Mouse (Mus musculus) stomach, embryonic 16.5 days (tissue): Measurements from ENCODE around the gene Ephb2. TPM values are rescaled to one million over a fixed set of nuclear protein-coding genes. Genes with fewer than 3 reads are reported as not detected.

Source experiments
- ATAC-seq: fragments of 200-750 bp; cut with Nextera tagmentation; 2 replicates; pipeline ENCODE4 v1.8.0; 2017; ENCODE audit warnings: moderate number of reproducible peaks, moderate TSS enrichment; ENCODE audit not compliant: insufficient read depth, low FRiP score
- H3K27ac ChIP-seq: fragments of 300-500 bp; sonication (generic); 2 replicates; pipeline ENCODE4 v1.5.1; 2014; ENCODE audit warnings: low read length
- H3K27me3 ChIP-seq: fragments of 300-500 bp; sonication (generic); 2 replicates; pipeline ENCODE4 v1.6.1; 2014; ENCODE audit warnings: low read length, control low read depth, mixed read lengths; ENCODE audit not compliant: control insufficient read depth, insufficient read depth
- H3K36me3 ChIP-seq: fragments of 300-500 bp; sonication (generic); 2 replicates; pipeline ENCODE4 v1.6.1; 2014; ENCODE audit warnings: low read length; ENCODE audit not compliant: control insufficient read depth, insufficient read depth
- H3K4me1 ChIP-seq: fragments of 300-500 bp; sonication (generic); 2 replicates; pipeline ENCODE4 v1.6.1; 2014; ENCODE audit warnings: low read length, control low read depth, mixed read lengths; ENCODE audit not compliant: control insufficient read depth, insufficient read depth
- H3K4me2 ChIP-seq: fragments of 300-500 bp; sonication (generic); 2 replicates; pipeline ENCODE4 v1.6.1; 2014; ENCODE audit warnings: low read depth, low read length, mixed read lengths
- H3K4me3 ChIP-seq: fragments of 300-500 bp; sonication (generic); replicated peaks from 2 replicates; pipeline ENCODE4 v1.5.1; 2014; ENCODE audit warnings: mild to moderate bottlenecking, low read length
- H3K9ac ChIP-seq: fragments of 300-500 bp; sonication (generic); 2 replicates; pipeline ENCODE4 v1.6.1; 2014; ENCODE audit warnings: low read length
- H3K9me3 ChIP-seq: fragments of 300-500 bp; sonication (generic); replicated peaks from 2 replicates; pipeline ENCODE4 v1.6.1; 2016; ENCODE audit warnings: low read length, control low read depth; ENCODE audit not compliant: control insufficient read depth
- WGBS: fragments of 180-500 bp; shearing (Covaris S2); extraction: QIAGEN DNeasy Blood & Tissue Kit; methylation state at CpG from one replicate; pipeline ENCODE4 v1.1.7; 2014; 5-methylcytosine and 5-hydroxymethylcytosine counted together
- polyA plus RNA-seq: library from polyadenylated mRNA; unstranded; fragments of >200 nt; fragmentation: Nextera tagmentation; extraction: Ambion mirVana; gene quantifications from 2 replicates; pipeline ENCODE4 v1.2.1, GENCODE M21; 2015

Ephb2 gene
- polyA plus RNA-seq, 1 experiment from 2014 or later = 3.8 TPM

DNA sequence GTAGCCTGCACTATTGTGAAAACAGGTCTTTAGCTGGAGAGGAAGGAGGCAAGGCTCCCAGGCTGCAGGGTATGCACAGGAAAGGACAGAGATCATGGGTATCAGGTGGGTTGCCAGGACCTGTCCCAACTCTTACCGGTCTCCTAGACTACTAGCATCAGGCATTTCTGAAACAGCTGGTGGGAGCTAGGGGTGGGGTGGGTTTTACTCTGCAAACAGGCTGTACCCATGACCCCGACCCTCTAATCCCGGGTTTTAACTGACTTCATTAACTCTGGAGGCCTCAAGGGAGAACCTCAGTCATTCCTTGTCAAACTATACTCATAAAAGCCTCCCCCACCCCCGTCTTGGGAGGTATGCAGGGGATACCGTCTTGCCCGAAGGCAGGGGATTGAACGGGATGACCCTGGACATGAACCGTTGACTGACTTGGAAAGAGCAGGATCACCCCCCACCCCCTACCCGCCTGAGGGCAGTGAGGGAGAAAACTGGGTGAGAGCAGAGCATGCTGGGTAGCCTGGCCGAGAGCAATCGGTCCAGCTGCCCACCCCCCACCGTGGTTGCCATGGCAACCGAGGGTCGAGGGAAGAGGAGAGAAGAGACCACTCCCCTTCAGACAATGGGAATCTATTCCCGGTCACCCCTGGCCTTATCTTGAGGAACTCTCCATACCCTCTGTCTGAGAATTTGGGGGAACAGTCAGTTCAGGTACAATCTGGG, 29.1 kb upstream of the Ephb2 start:
- Histone ChIP-seq H3K9me3 (no peaks in the 10 kb centered on the region), H3K9ac (no peak overlapping the region), H3K27ac (no peak overlapping the region), H3K4me1 (peaks cover 17% of the 10 kb centered on the region), H3K4me2 (no peak overlapping the region), H3K36me3 (no peaks in the 10 kb centered on the region), H3K4me3 (no peak overlapping the region), H3K27me3 (no peaks in the 10 kb centered on the region)
- 10% methylated on average over 15 of the region's 15 CpGs for WGBS
- ATAC-seq = 0 out of 2 replicates have a peak, but pooled peaks have one; percentile 23

DNA sequence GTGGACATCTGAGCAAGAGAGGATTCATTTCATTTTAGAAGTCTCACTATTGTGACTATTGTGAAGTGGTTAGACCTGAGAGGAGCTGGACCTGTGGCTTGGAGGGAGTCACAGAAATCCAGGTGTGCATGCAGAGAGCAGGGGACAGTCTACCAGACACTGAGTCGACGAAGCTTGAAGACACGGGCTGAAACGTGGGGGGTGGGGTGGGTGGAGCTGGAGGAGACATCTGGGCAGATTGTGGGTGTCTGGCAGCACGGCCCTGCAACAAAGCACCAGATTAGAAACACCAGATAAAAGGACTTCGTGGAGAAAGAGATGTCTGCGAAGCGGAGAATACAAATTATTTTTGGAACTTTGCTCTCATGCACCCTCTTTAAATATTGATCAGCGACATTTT, 27.7 kb upstream of the Ephb2 start:
- Histone ChIP-seq H3K4me3 (no peak overlapping the region), H3K36me3 (no peaks in the 10 kb centered on the region), H3K4me1 (peaks cover 17% of the 10 kb centered on the region), H3K4me2 (no peak overlapping the region), H3K9me3 (no peaks in the 10 kb centered on the region), H3K9ac (no peak overlapping the region), H3K27ac (no peak overlapping the region), H3K27me3 (no peaks in the 10 kb centered on the region)
- no peak for ATAC-seq
- WGBS = 55% methylated on average over 9 of the region's 9 CpGs

DNA sequence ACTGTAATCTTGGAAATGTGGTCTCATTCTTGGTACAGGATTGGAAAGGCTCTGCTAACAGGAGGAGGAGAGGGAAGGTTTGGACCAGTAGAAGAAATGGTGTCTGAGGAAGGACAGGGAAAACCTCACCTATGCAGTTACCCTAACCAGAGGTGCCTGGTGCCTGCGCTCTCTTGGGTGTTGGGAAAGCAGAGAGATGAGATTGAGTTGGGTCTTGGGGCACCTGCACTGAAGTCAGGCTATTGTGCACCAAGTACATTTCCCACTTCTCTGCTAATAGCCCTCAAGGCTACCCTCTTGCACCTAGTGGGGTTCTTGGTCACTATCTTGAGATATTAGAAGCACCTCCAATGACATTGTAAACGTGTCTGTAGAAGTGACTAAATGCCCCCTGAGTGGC, 26.6 kb upstream of the Ephb2 start:
- Histone ChIP-seq H3K9me3 (no peaks in the 10 kb centered on the region), H3K9ac (no peak overlapping the region), H3K27ac (no peak overlapping the region; the same call in 1 of the 2 replicates), H3K4me1 (peaks cover 12% of the 10 kb centered on the region), H3K4me2 (no peak overlapping the region), H3K36me3 (no peaks in the 10 kb centered on the region), H3K4me3 (no peak overlapping the region), H3K27me3 (no peaks in the 10 kb centered on the region)
- 60% methylated on average over 2 of the region's 2 CpGs for WGBS
- ATAC-seq = no peak

GRCm38 (mm10) chr4:136861806-136862205, 26.0 kb upstream of the Ephb2 start:
- peak; percentile 44; the same call in 1 of the 2 replicates for ATAC-seq
- WGBS = 8% methylated on average over 17 of the region's 17 CpGs
- peak overlapping the region; percentile 20; the same call in 1 of the 2 replicates for H3K4me2 ChIP-seq

GRCm38 (mm10) chr4:136860022-136860421, 24.2 kb upstream of the Ephb2 start:
- H3K9me3 ChIP-seq = no peaks in the 10 kb centered on the region
- no peaks in the 10 kb centered on the region for H3K36me3 ChIP-seq
- ATAC-seq = no peak
- H3K4me2 ChIP-seq = no peak overlapping the region
- no peaks in the 10 kb centered on the region for H3K27me3 ChIP-seq
- H3K27ac ChIP-seq = no peak overlapping the region
- H3K4me1 ChIP-seq = peaks cover 12% of the 10 kb centered on the region
- H3K9ac ChIP-seq = no peak overlapping the region
- no peak overlapping the region for H3K4me3 ChIP-seq
- WGBS = 83% methylated on average over 7 of the region's 7 CpGs

More at GRCm38 (mm10) chr4:136861806-136862205, 26.0 kb upstream of the Ephb2 start:
- H3K36me3 ChIP-seq = no peaks in the 10 kb centered on the region
- H3K27ac ChIP-seq = peak overlapping the region; percentile 13; the same call in 1 of the 2 replicates
- H3K4me1 ChIP-seq = peaks cover 12% of the 10 kb centered on the region
- no peaks in the 10 kb centered on the region for H3K27me3 ChIP-seq
- no peak overlapping the region for H3K4me3 ChIP-seq
- H3K9me3 ChIP-seq = no peaks in the 10 kb centered on the region
- peak overlapping the region; percentile 32 for H3K9ac ChIP-seq

- Histone ChIP-seq H3K4me3 (no peak overlapping the region), H3K9ac (no peak overlapping the region), H3K9me3 (no peaks in the 10 kb centered on the region), H3K36me3 (no peaks in the 10 kb centered on the region), H3K4me2 (no peak overlapping the region), H3K27me3 (no peaks in the 10 kb centered on the region), H3K4me1 (no peaks in the 10 kb centered on the region), H3K27ac (no peak overlapping the region)
- no peak for ATAC-seq
- 35% methylated on average over 6 of the region's 6 CpGs for WGBS
Observed at GRCm38 (mm10) chr4:136855081-136855480, 19.3 kb upstream of the Ephb2 start.

GRCm38 (mm10) chr4:136852989-136853388, 17.2 kb upstream of the Ephb2 start:
- no peaks in the 10 kb centered on the region for H3K9me3 ChIP-seq
- H3K4me2 ChIP-seq = no peak overlapping the region
- 70% methylated on average over 12 of the region's 12 CpGs for WGBS
- no peak overlapping the region for H3K4me3 ChIP-seq
- no peaks in the 10 kb centered on the region for H3K27me3 ChIP-seq
- H3K27ac ChIP-seq = no peak overlapping the region
- no peak overlapping the region for H3K9ac ChIP-seq
- peak; percentile 42; the same call in 1 of the 2 replicates for ATAC-seq
- H3K36me3 ChIP-seq = no peaks in the 10 kb centered on the region
- H3K4me1 ChIP-seq = no peaks in the 10 kb centered on the region

GRCm38 (mm10) chr4:136852119-136852518, 16.3 kb upstream of the Ephb2 start:
- H3K9me3 ChIP-seq = no peaks in the 10 kb centered on the region
- no peak overlapping the region for H3K4me2 ChIP-seq
- H3K27ac ChIP-seq = no peak overlapping the region
- WGBS = 35% methylated on average over 5 of the region's 5 CpGs
- ATAC-seq = no peak; the same call in 1 of the 2 replicates
- no peak overlapping the region for H3K9ac ChIP-seq
- no peaks in the 10 kb centered on the region for H3K27me3 ChIP-seq
- no peaks in the 10 kb centered on the region for H3K36me3 ChIP-seq
- no peaks in the 10 kb centered on the region for H3K4me1 ChIP-seq
- H3K4me3 ChIP-seq = no peak overlapping the region

DNA sequence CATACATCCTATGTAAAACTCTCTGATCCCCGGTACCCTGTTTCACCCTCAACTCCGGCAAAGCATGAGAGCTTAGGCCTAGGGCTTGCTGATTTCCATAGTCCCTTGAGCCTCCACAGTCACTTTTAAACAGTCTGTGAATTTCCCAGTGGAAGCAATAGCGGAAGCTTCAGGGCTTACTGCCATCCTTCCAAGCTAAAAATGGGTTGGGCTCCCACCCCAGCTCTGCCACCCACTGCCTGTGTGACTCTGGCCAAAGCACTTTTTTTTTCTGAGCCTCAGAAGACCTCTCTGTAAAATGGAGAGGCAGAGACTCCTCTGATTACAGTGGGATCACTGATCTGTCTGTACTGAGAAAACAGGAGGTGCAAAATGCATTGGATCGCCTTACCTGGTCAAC, 12.8 kb upstream of the Ephb2 start:
- no peaks in the 10 kb centered on the region for H3K9me3 ChIP-seq
- H3K9ac ChIP-seq = no peak overlapping the region
- WGBS = 66% methylated on average over 4 of the region's 4 CpGs
- H3K4me1 ChIP-seq = no peaks in the 10 kb centered on the region
- H3K4me2 ChIP-seq = no peak overlapping the region
- no peak for ATAC-seq
- no peaks in the 10 kb centered on the region for H3K36me3 ChIP-seq
- no peak overlapping the region for H3K27ac ChIP-seq
- no peak overlapping the region for H3K4me3 ChIP-seq
- no peaks in the 10 kb centered on the region for H3K27me3 ChIP-seq
